Mouse (Mus musculus) natural killer cell, adult 2 months (primary cell): ENCODE results near the gene Sec24b.

ENCODE experiments used
- DNase-seq, 2 experiments: peaks; one replicate each; pipeline ENCODE4 v3.0.0; 2022; ENCODE audit warnings: low spot score in 2 of 2

Gene Sec24b

DNA sequence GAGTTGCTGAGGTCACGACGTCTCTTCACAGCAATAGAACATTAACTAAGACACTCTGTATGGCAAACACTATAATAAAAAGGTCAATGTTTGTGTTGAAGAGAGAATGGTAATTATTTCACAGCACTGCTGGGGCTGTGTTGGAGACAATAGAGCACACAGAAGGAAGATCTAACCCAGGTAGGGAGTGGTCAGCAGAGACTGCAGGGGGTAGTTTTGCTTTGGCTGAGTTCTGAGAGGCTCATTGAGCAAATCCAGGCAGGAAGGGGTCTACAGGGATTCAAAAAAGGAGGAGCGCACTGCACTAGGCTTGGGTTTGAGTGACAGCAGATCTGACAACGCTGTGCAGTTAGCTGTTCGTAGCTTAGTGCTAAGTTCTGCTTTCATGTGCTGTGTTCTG lies 85.0 kb downstream of the Sec24b start:
- DNase-seq, result no peak

DNA sequence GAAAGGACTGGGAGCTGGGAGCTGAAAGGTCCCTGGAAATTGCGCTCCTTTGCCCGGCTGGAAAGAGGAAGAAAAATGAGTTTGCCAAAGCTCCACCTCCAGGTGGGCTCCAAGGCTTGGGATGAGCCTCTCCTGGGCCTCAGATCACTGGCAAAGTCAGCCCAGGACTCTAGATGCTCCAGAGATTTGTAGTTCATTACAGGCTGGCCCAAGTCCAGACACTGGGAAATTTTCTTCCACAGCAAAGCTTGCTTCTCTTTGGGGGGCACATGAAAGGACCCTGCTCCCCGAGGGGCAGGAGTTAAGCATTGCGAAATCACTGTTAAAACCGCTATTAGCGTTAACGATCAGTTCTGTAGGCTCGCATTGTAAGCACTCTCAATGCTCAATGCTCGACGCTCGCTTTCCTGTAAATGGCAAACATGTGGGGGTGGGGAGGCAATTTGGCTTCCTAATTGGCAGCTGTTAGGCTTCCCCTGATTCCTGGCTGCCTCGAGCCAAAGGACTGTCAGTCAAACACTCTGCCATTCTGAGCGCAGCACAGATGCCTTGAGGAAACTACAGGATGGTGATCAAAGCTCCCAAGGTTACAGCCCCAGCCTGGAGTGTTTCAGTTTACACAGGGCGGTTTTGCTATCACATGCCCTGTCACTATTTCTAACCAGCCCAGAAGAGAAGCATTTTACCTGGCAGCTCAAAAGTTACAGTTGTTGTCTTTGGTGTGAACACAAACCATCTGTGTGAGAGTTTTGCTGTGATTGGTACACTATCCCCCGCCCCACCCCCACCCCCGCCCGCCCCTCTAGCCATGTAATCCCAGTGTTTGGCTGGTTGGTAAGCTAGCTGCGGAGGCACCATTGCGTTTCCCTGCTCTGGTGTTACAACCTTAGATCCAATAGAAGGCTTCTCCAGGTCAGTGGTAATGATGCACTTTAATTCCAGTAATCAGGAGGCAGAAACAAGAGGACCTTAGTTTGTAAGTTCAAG lies 90.5 kb downstream of the Sec24b start:
- no peak for DNase-seq

DNA sequence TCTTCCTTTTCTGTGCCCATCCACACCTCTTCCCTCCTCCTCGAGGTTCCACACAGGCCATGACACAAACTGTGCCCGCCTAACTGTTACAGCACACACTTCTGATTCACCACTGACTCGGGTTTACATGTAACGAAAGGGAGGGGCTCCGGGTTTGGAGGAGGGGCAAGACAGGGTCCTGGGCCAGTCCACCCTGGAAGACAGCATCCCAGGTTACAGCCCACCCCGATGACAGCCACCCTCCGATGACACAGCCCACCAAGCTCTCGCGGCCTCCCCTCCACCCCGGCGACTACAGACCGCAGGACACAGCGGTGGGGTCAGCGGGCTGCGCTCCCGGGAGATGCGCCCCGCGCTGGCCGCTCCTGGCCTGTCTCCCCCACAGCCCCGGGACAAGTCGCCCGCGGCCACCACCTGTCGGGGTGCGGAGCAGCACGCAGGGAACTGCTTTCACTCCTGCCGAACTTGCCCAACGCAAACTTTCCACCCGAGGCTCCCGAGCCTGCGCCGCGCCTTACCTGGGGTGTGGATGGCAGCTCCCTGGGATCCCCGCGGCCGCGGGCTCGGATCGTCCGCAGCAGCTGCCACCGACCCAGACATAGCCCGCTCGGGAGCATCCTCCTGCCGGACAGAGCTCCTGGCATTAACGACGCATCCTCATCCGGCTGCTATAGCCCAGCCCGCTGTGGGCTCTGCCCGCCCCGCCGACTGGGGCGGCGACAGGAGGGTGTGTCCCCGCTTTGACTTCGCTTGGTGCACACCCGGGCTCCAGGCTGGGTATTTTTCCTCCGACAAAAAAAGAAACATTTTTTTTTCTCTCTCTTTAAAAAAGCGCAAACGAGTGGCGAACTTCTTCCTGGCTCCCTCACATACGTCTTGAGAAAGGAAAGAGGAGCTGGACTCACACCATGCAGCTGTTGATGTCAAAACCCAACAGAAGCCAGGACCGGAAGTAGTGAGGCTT lies 91.6 kb downstream of the Sec24b start, which contains the start of gene Mcub:
Gene Mcub (minus strand): TSS at position 775 of the 964 bp plus-strand sequence.
- peak; percentile 11 to 27 for DNase-seq

DNA sequence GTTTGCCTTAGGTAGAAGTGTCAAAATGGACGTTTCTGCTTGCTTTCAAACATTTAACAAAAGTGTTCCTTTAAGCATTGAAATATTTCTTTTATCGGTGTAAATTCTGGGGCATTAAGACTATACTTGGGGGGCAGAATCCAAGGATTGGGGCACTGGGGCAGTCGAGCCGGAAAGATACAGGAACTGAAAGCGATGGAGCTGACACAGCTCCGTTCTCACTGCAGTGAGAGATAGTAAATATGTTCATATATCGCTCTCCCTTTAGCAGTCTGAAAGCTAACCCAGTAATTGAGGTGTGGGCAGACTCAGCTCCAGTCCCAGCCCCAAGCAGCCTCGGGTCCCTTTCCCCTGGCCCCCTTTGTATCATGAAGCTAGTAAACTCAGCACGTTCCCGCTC lies 92.3 kb downstream of the Sec24b start:
- no peak for DNase-seq

DNA sequence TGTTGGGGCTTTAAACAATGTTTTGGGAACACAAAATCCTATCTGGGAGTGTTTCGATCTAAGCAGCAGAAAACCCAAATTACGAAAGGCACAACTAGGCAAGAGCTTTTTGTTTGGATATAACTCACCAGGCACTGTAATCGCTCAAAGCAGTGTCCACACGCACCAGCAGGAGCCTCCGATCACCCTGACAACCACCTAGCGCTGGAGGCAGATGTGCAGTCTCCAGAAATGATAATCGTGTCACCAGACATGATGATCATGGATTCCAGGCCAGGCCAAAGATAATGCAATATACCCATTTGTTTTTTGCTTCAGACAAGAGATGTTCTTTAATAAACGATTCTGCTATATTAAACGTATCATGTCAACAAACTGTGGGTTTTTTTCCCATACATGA lies 93.5 kb downstream of the Sec24b start:
- DNase-seq, result no peak

DNA sequence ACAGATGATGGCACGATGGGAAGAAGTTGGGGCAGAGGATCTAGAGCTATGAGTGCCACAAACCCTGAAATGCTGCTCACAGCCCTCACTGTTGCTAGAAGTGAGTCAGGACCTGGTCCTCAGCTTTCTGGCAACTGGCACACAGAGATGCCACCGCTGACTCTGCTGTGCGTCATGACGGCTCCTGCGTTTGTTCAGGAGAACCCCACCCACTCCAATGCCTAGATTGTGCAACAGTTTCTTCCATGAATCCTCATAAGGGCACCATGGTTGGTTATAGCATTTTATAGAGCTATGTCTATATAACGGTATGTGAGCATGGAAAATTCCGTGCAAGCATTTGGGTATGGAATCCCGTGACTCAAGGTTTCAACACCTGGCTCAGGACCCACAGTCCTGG lies 96.7 kb downstream of the Sec24b start:
- DNase-seq, result no peak

DNA sequence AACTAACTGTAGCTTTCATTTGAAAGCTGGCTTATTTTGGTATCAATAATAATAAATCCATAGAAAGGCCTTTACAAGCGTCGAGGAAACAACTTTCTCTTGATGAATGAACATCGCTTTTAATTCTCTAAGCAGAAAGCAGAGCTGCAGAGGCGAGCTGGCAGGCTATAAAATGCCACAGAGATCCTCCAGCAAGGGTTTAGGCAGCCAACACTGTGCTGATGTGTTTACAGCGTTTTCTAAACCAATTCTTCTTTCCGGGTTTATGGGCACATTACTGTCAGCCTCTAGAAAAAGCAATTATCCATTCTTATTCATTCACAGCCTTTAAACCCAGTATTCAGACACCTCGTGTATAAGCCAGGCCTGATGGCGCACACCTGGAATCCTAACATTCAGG lies 98.8 kb downstream of the Sec24b start:
- DNase-seq, result no peak

DNA sequence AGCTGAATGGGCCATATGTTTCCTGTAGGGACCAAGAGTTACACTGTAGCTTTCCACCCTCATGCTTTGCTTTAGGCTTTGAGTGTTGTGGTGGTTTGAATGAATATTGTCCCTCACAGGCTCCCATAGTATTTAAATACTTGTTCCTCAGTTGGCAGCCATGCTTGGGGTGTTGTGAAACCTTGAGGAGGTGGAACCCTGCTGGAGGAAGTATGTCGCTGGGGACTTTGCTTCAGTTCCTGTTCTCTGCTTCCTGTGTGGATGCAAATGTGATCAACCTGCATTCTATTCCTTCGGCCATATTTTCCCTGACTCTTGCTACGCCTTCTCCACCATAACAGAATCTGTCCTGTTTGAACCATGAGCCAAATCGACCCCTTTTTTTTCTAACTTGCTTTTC lies 108.1 kb downstream of the Sec24b start:
- DNase-seq, result no peak

DNA sequence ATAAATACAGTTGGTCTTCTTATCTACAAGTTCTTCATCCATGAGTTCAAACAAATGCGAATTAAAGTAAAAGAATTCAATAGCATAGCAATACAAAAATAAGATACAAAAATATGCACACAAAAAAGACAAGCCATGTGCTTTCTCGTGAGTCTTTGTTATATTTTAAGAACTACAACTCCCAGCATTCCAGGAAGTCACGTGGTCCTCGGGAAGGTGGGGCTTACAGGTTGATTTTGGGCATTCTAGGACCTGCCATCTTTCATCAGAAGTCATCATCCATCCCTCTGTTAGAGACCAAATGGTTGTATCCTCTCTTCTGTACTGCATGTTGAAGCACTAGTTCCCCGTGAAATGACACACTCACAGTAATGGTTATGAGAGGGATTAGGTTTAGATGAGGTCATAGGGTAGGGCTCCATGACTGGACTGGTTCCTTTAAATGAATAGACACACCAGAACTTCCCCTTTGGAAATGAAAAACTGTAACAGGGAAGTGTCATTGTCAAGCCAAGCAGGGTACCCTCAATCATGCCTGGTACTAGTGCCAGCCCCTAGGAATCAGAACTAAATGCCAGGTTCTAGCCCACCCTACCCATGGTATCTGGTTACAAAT lies 112.1 kb downstream of the Sec24b start:
- no peak for DNase-seq

DNA sequence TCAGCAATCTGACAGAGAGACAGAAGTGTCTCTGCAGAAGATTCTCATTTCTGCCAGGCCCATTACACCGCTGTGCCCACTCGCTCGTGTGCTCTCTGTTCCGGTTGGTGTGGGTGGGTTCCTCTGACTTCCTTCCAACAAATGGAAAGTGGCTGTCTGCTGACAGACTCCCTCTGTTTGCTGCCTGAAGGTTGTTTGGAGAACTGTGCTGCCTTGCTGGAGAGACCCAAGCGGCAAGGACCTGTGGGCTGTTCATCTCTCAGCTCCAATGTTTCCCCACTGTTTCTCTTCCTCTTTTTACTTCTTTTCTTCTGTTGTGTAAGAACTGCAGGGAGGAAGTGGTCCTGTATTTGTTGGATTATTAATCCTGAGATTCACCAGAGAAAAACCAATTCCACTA lies 113.0 kb downstream of the Sec24b start:
- DNase-seq, result no peak

DNA sequence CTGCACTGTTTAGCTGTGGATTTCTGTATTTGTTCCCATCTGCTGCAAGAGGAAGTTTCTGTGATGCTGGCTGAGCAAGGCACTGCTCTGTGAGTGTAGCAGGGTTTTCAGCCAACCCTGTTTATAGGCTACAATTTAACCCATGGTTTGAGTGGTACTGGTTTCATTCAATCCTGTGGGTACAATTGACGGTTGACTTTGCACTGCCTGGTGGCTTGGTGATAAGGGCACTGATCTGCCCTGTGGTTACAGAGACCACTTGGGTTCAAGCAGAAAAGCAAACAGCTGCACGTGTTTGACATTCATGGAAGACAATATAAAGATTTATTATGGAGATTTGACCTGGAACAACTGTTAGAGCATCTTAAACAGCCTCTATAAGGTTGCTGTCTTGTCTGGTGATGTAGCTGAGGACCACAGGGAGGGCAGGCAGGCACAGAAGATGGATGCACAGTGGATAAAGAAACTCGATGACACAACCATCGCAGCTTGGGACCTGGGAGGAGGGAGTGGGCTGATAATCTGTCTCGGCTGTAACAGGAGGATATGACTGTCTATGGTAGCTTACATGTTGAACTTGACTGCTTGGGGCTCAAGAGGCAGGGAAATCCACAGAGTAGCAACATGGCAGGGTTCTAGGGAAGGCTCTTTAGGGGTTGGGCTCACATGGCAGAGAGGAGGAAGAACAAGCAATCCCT lies 115.0 kb downstream of the Sec24b start:
- no peak for DNase-seq

DNA sequence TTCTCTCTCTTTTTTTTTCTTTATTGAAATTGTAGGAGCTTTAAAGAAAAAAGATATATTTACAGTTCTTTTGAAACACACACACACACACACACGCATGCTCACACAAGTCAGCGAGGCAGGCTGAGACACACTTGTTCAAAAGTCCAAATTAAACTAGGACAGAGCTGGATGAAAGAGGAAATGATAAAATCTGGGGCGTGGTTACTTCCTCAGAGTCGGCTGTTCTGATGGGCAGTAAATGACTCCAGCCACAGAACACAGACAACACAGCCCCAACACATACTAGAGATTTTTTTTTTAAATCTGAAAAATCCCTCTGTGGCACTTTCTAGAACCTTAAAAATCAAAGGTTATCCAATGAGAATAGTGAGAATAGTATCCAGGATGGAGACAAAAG lies 117.5 kb downstream of the Sec24b start:
- no peak for DNase-seq

DNA sequence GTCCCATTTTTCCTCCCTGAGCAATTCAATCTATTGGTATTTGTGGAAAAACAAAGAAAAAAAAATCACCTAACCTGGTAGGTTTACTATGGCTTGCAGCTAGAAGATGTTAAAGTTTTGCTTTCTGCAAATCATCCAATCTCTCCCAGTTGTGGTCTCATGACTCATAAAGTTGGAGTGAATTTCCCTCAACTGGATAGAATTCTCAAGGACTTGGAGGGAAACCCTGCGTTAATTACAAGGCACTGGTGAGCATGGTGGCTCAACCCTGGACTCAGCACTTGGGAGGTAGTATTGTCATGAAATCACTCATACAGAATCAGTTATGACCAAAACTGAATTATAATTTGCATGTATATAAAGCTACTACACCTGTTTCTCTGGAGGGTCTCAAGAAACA lies 120.1 kb downstream of the Sec24b start:
- no peak for DNase-seq

DNA sequence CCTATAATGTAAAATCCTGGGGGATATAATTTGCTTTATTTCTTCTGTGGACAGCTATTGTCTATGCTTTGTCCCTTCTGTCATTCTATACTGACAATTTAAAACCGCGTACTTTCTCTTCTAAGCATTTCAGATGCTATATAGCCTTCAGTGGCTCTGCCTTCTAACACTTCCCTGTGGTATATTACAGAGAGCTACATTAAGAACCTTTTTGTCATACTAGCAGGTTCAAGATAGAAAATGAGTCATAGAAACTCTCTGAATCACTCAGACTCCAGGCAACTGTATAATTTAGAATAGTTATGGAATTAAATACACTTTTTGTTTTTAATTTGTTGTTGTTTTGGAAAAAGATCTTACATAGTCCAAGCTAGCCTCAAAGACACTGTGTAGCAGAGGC lies 120.6 kb downstream of the Sec24b start:
- DNase-seq, result no peak

DNA sequence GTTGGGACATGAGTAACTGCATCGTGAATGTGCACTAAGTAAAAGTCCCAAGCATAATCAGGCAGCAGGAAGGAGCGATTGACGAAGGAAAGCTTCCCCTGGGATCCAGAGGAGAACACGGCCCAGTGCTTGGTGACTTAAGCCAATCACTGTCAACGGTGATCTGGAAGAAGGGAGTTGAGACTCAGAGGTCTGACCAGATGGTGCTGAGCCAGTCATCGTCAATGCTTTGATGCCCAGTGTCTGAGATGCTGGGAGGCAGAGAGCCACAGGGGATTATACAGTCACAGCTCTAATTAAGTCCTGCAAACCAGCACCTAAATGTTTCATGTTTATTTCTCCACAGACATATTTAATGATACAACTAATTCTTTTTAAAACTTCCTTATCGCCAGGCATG lies 122.3 kb downstream of the Sec24b start:
- DNase-seq, result no peak

DNA sequence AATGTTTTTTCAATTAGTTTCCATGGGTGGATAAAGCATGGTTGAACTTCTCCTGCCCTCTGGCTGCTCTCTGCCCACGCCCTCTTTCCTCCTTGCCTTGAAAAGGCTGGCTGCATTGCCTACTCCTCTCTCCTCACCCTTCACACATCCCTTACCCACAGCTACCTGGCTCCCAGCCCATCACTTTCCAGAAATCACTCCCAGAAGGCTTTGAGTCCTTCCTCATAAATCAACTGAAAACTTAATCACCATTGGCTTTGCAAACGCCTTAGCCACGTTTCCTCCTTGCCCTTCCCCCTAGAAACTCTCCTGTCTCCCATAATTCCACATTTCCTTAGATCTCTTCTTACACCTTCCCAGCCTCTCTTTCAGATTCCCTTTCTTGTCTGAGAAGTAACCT lies 123.5 kb downstream of the Sec24b start:
- DNase-seq, result no peak

DNA sequence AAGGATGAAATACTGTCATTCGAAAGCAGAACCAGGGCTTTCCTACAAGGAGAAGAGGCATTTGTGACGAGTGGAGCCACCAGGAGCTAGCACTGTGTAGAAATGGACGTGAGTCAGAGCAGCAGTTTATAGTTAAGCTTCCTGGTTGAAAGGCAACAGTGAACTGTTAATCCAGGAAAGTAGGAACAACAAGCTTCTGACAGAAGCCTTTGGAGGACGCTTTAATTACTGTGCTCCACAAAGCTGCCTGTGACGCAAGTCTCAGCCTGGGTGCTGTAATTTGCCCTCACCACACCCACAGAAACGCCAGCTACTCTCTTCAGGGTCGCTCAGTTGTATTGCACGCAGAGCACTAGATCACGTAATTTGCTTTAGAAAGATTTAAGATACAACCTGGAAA lies 124.8 kb downstream of the Sec24b start:
- DNase-seq, result no peak
